Mouse (Mus musculus): Measurements from ENCODE around the gene Herc3. TPM values are rescaled to one million over a fixed set of nuclear protein-coding genes. Genes with fewer than 3 reads are reported as not detected.

Herc3 gene
- polyA plus RNA-seq, 1 experiment from 2014 or later, result 9.8 TPM

GRCm38 (mm10) chr6:58913551-58913950 is 82.3 kb downstream of the Herc3 start:
- Histone ChIP-seq H3K4me2 (ENCODE audit: low read length) (no peak overlapping the region), H3K27ac (ENCODE audit: low read depth) (peak overlapping the region; percentile 38; the same call in 1 of the 2 replicates), H3K27me3 (replicated peaks; ENCODE audit: control insufficient read depth, insufficient read depth, low read length) (no peaks in the 10 kb centered on the region), H3K36me3 (ENCODE audit: control insufficient read depth, insufficient read depth, low read length) (no peaks in the 10 kb centered on the region), H3K9me3 (ENCODE audit: control insufficient read depth, low read length) (no peaks in the 10 kb centered on the region), H3K9ac (ENCODE audit: low read length) (no peak overlapping the region), H3K4me3 (ENCODE audit: low read depth, low read length) (no peak overlapping the region), H3K4me1 (replicated peaks; ENCODE audit: control insufficient read depth, insufficient read depth, low read length) (no peaks in the 10 kb centered on the region)
- WGBS, result 39% methylated on average over 3 of the region's 3 CpGs
- ATAC-seq (replicated peaks; ENCODE audit: low FRiP score, low TSS enrichment, low read depth) (no peak), DNase-seq (ENCODE audit: low spot score) (no peak)

DNA sequence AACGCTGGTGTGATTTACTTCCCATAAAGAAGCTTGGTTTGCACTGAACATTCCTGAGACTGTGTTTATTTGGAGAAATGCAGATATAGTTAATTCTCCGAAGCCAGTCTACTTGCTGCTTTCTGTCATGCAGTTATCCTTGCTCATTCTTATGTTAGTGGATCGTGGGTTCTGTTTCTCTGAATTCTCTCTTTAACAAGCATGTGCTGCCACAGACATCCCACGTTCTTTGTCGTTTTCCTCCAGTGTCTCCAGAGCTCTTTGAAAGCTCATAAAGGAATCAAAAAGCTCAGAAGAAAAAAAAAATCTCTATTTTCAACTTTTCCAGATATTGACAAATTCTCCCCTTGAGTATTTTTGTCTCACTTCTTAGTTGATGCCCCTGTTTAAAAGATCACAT is 82.7 kb downstream of the Herc3 start:
- DNase-seq (ENCODE audit: low spot score) (no peak), ATAC-seq (replicated peaks; ENCODE audit: low FRiP score, low TSS enrichment, low read depth) (no peak)
- no peaks in the 10 kb centered on the region for H3K36me3 ChIP-seq (ENCODE audit: control insufficient read depth, insufficient read depth, low read length)
- H3K4me1 ChIP-seq (replicated peaks; ENCODE audit: control insufficient read depth, insufficient read depth, low read length), result no peaks in the 10 kb centered on the region
- H3K27ac ChIP-seq (ENCODE audit: low read depth), result peak overlapping the region; percentile 38; the same call in 1 of the 2 replicates
- H3K9ac ChIP-seq (ENCODE audit: low read length), result no peak overlapping the region
- H3K4me2 ChIP-seq (ENCODE audit: low read length), result no peak overlapping the region
- WGBS, result 37% methylated on average over 5 of the region's 5 CpGs
- no peaks in the 10 kb centered on the region for H3K9me3 ChIP-seq (ENCODE audit: control insufficient read depth, low read length)
- no peaks in the 10 kb centered on the region for H3K27me3 ChIP-seq (replicated peaks; ENCODE audit: control insufficient read depth, insufficient read depth, low read length)
- no peak overlapping the region for H3K4me3 ChIP-seq (ENCODE audit: low read depth, low read length)

GRCm38 (mm10) chr6:58916498-58916897 is 85.2 kb downstream of the Herc3 start:
- WGBS, result 79% methylated on average over 5 of the region's 5 CpGs
- no peak for ATAC-seq (replicated peaks; ENCODE audit: low FRiP score, low TSS enrichment, low read depth)
- H3K9me3 ChIP-seq (ENCODE audit: control insufficient read depth, low read length), result no peaks in the 10 kb centered on the region
- no peak for DNase-seq (ENCODE audit: low spot score)
- H3K27me3 ChIP-seq (replicated peaks; ENCODE audit: control insufficient read depth, insufficient read depth, low read length), result no peaks in the 10 kb centered on the region
- H3K4me2 ChIP-seq (ENCODE audit: low read length), result no peak overlapping the region
- H3K4me3 ChIP-seq (ENCODE audit: low read depth, low read length), result no peak overlapping the region
- no peaks in the 10 kb centered on the region for H3K36me3 ChIP-seq (ENCODE audit: control insufficient read depth, insufficient read depth, low read length)
- H3K4me1 ChIP-seq (replicated peaks; ENCODE audit: control insufficient read depth, insufficient read depth, low read length), result no peaks in the 10 kb centered on the region
- H3K27ac ChIP-seq (ENCODE audit: low read depth), result no peak overlapping the region
- no peak overlapping the region for H3K9ac ChIP-seq (ENCODE audit: low read length)

DNA sequence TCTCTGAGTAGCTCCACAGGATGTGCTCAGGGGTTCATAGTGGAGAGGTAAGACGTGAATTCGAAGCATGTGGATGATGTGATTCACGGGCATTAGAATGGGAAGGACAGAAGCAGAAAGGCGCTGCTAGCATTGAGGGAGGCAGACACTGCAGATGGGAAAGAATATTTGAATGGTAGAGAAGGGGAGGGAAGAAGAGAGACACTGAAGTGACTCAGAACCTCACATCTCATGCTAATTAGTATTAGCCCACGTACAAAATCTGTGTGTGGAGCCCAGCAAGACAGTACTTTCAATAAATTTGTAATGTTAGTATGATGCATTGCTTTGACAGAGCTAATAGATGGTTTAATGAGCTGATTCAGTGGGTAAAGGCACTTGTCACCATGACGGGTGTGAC is 89.5 kb downstream of the Herc3 start:
- no peak overlapping the region for H3K9ac ChIP-seq (ENCODE audit: low read length)
- no peaks in the 10 kb centered on the region for H3K4me1 ChIP-seq (replicated peaks; ENCODE audit: control insufficient read depth, insufficient read depth, low read length)
- H3K4me3 ChIP-seq (ENCODE audit: low read depth, low read length), result no peak overlapping the region
- H3K9me3 ChIP-seq (ENCODE audit: control insufficient read depth, low read length), result no peaks in the 10 kb centered on the region
- no peaks in the 10 kb centered on the region for H3K27me3 ChIP-seq (replicated peaks; ENCODE audit: control insufficient read depth, insufficient read depth, low read length)
- H3K36me3 ChIP-seq (ENCODE audit: control insufficient read depth, insufficient read depth, low read length), result no peaks in the 10 kb centered on the region
- H3K4me2 ChIP-seq (ENCODE audit: low read length), result no peak overlapping the region
- DNase-seq (ENCODE audit: low spot score) (no peak), ATAC-seq (replicated peaks; ENCODE audit: low FRiP score, low TSS enrichment, low read depth) (no peak)
- no peak overlapping the region for H3K27ac ChIP-seq (ENCODE audit: low read depth)
- WGBS, result 81% methylated on average over 6 of the region's 6 CpGs

- no peaks in the 10 kb centered on the region for H3K36me3 ChIP-seq (ENCODE audit: control insufficient read depth, insufficient read depth, low read length)
- no peak overlapping the region for H3K4me3 ChIP-seq (ENCODE audit: low read depth, low read length)
- no peaks in the 10 kb centered on the region for H3K27me3 ChIP-seq (replicated peaks; ENCODE audit: control insufficient read depth, insufficient read depth, low read length)
- no peak overlapping the region for H3K27ac ChIP-seq (ENCODE audit: low read depth)
- 48% methylated on average over 3 of the region's 3 CpGs for WGBS
- no peak overlapping the region for H3K4me2 ChIP-seq (ENCODE audit: low read length)
- no peaks in the 10 kb centered on the region for H3K4me1 ChIP-seq (replicated peaks; ENCODE audit: control insufficient read depth, insufficient read depth, low read length)
- ATAC-seq (replicated peaks; ENCODE audit: low FRiP score, low TSS enrichment, low read depth), result no peak
- DNase-seq (ENCODE audit: low spot score), result no peak
- H3K9ac ChIP-seq (ENCODE audit: low read length), result no peak overlapping the region
- H3K9me3 ChIP-seq (ENCODE audit: control insufficient read depth, low read length), result no peaks in the 10 kb centered on the region
These were observed 90.4 kb downstream of the Herc3 start for GRCm38 (mm10) chr6:58921623-58922022.

DNA sequence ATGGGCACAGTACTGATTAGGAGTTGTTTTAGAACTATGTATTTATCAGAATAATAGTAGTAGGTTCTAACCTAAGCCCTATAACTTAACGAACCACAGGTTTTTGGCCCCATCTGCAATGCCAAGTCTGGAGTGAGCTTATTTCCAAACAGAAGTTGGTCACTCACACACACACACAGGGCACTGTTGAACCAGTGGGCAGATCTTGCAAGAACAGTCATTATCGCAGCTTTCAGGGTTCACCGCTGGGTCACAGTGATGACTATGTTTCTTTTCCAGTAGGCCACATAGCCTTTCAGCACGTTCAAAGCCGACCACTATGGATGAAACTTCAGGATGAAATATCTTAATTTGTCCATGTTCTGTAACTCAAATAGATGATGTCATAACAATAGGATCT is 91.2 kb downstream of the Herc3 start:
- 0 out of 2 replicates have a peak, but pooled peaks have one; percentile 12 for ATAC-seq (replicated peaks; ENCODE audit: low FRiP score, low TSS enrichment, low read depth)
- H3K4me3 ChIP-seq (ENCODE audit: low read depth, low read length), result no peak overlapping the region
- H3K9me3 ChIP-seq (ENCODE audit: control insufficient read depth, low read length), result no peaks in the 10 kb centered on the region
- no peak overlapping the region for H3K27ac ChIP-seq (ENCODE audit: low read depth)
- no peaks in the 10 kb centered on the region for H3K4me1 ChIP-seq (replicated peaks; ENCODE audit: control insufficient read depth, insufficient read depth, low read length)
- 65% methylated on average over 5 of the region's 5 CpGs for WGBS
- H3K36me3 ChIP-seq (ENCODE audit: control insufficient read depth, insufficient read depth, low read length), result no peaks in the 10 kb centered on the region
- no peaks in the 10 kb centered on the region for H3K27me3 ChIP-seq (replicated peaks; ENCODE audit: control insufficient read depth, insufficient read depth, low read length)
- DNase-seq (ENCODE audit: low spot score), result no peak
- no peak overlapping the region for H3K4me2 ChIP-seq (ENCODE audit: low read length)
- no peak overlapping the region for H3K9ac ChIP-seq (ENCODE audit: low read length)

DNA sequence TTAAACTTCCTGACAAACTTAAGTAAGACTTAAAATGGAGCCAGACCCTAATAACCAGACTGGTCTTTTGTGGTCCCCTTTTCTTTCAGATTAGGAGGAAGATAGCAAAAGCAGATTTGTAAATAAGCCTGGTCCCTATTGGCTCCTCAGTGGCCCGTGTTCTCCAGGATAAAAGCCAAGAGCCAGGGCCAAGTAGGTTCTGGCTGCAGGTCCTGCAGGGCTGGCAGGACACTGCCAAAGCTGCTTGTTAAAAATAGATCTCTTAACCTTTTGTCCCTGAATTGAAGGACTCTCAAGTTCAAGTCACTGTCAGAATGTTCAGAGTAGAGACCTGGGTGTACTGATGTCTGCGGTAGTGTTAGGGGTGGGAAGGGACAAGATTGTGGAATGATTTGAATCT is 96.6 kb downstream of the Herc3 start:
- no peak overlapping the region for H3K4me2 ChIP-seq (ENCODE audit: low read length)
- DNase-seq (ENCODE audit: low spot score) (no peak), ATAC-seq (replicated peaks; ENCODE audit: low FRiP score, low TSS enrichment, low read depth) (no peak)
- H3K27ac ChIP-seq (ENCODE audit: low read depth), result no peak overlapping the region
- no peaks in the 10 kb centered on the region for H3K27me3 ChIP-seq (replicated peaks; ENCODE audit: control insufficient read depth, insufficient read depth, low read length)
- no peak overlapping the region for H3K9ac ChIP-seq (ENCODE audit: low read length)
- H3K4me3 ChIP-seq (ENCODE audit: low read depth, low read length), result no peak overlapping the region
- H3K4me1 ChIP-seq (replicated peaks; ENCODE audit: control insufficient read depth, insufficient read depth, low read length), result no peaks in the 10 kb centered on the region
- H3K36me3 ChIP-seq (ENCODE audit: control insufficient read depth, insufficient read depth, low read length), result no peaks in the 10 kb centered on the region
- no peaks in the 10 kb centered on the region for H3K9me3 ChIP-seq (ENCODE audit: control insufficient read depth, low read length)
- 77% methylated on average over 2 of the region's 2 CpGs for WGBS

- no peaks in the 10 kb centered on the region for H3K27me3 ChIP-seq (replicated peaks; ENCODE audit: control insufficient read depth, insufficient read depth, low read length)
These were observed 98.7 kb downstream of the Herc3 start for GRCm38 (mm10) chr6:58929911-58930431.

GRCm38 (mm10) chr6:58931149-58931548 is 99.9 kb downstream of the Herc3 start:
- DNase-seq (ENCODE audit: low spot score), result no peak
- H3K27ac ChIP-seq (ENCODE audit: low read depth), result no peak overlapping the region
- no peak overlapping the region for H3K4me2 ChIP-seq (ENCODE audit: low read length)
- H3K27me3 ChIP-seq (replicated peaks; ENCODE audit: control insufficient read depth, insufficient read depth, low read length), result no peaks in the 10 kb centered on the region
- no peak for ATAC-seq (replicated peaks; ENCODE audit: low FRiP score, low TSS enrichment, low read depth)
- H3K9me3 ChIP-seq (ENCODE audit: control insufficient read depth, low read length), result no peaks in the 10 kb centered on the region
- no peaks in the 10 kb centered on the region for H3K4me1 ChIP-seq (replicated peaks; ENCODE audit: control insufficient read depth, insufficient read depth, low read length)
- WGBS, result 87% methylated on average over 4 of the region's 4 CpGs
- no peak overlapping the region for H3K4me3 ChIP-seq (ENCODE audit: low read depth, low read length)
- H3K9ac ChIP-seq (ENCODE audit: low read length), result no peak overlapping the region
- peaks cover 6% of the 10 kb centered on the region; the same call in 1 of the 2 replicates for H3K36me3 ChIP-seq (ENCODE audit: control insufficient read depth, insufficient read depth, low read length)

More at GRCm38 (mm10) chr6:58929911-58930431, 98.7 kb downstream of the Herc3 start:
- ATAC-seq (replicated peaks; ENCODE audit: low FRiP score, low TSS enrichment, low read depth) (no peak), DNase-seq (ENCODE audit: low spot score) (no peak)
- peaks cover 2% of the 10 kb centered on the region; the same call in 1 of the 2 replicates for H3K36me3 ChIP-seq (ENCODE audit: control insufficient read depth, insufficient read depth, low read length)
- H3K4me3 ChIP-seq (ENCODE audit: low read depth, low read length), result no peak overlapping the region
- H3K9me3 ChIP-seq (ENCODE audit: control insufficient read depth, low read length), result no peaks in the 10 kb centered on the region
- no peaks in the 10 kb centered on the region for H3K4me1 ChIP-seq (replicated peaks; ENCODE audit: control insufficient read depth, insufficient read depth, low read length)
- no peak overlapping the region for H3K27ac ChIP-seq (ENCODE audit: low read depth)
- 86% methylated on average over 9 of the region's 9 CpGs for WGBS
- no peak overlapping the region for H3K9ac ChIP-seq (ENCODE audit: low read length)
- H3K4me2 ChIP-seq (ENCODE audit: low read length), result no peak overlapping the region

Data from intestine, embryonic 14.5 days (tissue).